Mouse (Mus musculus) limb, embryonic 10.5 days (tissue): ENCODE results near the gene Abcg8. TPM values are rescaled to one million over a fixed set of nuclear protein-coding genes. Genes with fewer than 3 reads are reported as not detected.

Experiments
- DNase-seq: peaks from one replicate; pipeline ENCODE4 v3.0.0-alpha.2; 2017; ENCODE audit warnings: low spot score
- H3K27ac ChIP-seq: fragments of 300-500 bp; sonication (generic); 2 replicates; pipeline ENCODE4 v1.5.1; 2016; ENCODE audit warnings: mild to moderate bottlenecking
- H3K27me3 ChIP-seq: fragments of 300-500 bp; sonication (generic); 2 replicates; pipeline ENCODE4 v1.6.1; 2016; ENCODE audit warnings: low read depth, mild to moderate bottlenecking; ENCODE audit not compliant: poor library complexity, severe bottlenecking
- H3K36me3 ChIP-seq: fragments of 300-500 bp; sonication (generic); 2 replicates; pipeline ENCODE4 v1.6.1; 2016; ENCODE audit warnings: mild to moderate bottlenecking, moderate library complexity
- H3K4me1 ChIP-seq: fragments of 300-500 bp; sonication (generic); 2 replicates; pipeline ENCODE4 v1.6.1; 2016
- H3K4me3 ChIP-seq: fragments of 300-500 bp; sonication (generic); 2 replicates; pipeline ENCODE4 v1.5.1; 2016; ENCODE audit warnings: mild to moderate bottlenecking, moderate library complexity
- H3K9me3 ChIP-seq: fragments of 300-500 bp; sonication (generic); replicated peaks from 2 replicates; pipeline ENCODE4 v1.6.1; 2016; ENCODE audit warnings: mild to moderate bottlenecking
- WGBS: fragments of 180-500 bp; shearing (Covaris S2); methylation state at CpG from one replicate; pipeline ENCODE4 v1.1.7; 2016; 5-methylcytosine and 5-hydroxymethylcytosine counted together
- polyA plus RNA-seq: library from polyadenylated mRNA; unstranded; fragments of >200 nt; fragmentation: Nextera tagmentation; extraction: Ambion mirVana; gene quantifications from 2 replicates; pipeline ENCODE4 v1.2.1, GENCODE M21; 2016

Gene Abcg8
- polyA plus RNA-seq, 1 experiment from 2014 or later: 0.11 TPM

DNA sequence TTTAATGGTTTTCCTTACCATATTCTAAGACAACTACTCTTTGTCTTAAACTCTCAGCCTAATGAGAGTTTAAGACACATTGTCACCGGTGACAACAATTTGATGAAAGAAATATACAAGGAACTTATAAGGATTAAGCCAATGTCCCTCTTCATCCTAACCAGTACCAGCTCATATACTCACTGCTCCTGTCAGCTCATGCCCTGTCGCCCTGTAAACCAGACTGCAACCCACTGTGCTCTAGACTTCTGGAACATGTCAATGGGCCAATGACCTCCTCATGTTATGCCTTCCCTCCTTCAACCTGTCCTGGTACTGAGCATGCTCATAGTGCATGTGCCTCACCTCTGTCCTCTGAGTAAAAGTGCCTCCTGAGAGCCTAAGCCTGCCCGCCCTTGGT, 8.3 kb upstream of the Abcg8 start:
- no peaks in the 10 kb centered on the region for H3K36me3 ChIP-seq
- no peaks in the 10 kb centered on the region for H3K9me3 ChIP-seq
- no peak overlapping the region for H3K4me3 ChIP-seq
- no peaks in the 10 kb centered on the region for H3K27me3 ChIP-seq
- no peak for DNase-seq
- no peak overlapping the region for H3K27ac ChIP-seq
- WGBS: 85% methylated on average over 3 of the region's 3 CpGs
- peaks cover 21% of the 10 kb centered on the region for H3K4me1 ChIP-seq

DNA sequence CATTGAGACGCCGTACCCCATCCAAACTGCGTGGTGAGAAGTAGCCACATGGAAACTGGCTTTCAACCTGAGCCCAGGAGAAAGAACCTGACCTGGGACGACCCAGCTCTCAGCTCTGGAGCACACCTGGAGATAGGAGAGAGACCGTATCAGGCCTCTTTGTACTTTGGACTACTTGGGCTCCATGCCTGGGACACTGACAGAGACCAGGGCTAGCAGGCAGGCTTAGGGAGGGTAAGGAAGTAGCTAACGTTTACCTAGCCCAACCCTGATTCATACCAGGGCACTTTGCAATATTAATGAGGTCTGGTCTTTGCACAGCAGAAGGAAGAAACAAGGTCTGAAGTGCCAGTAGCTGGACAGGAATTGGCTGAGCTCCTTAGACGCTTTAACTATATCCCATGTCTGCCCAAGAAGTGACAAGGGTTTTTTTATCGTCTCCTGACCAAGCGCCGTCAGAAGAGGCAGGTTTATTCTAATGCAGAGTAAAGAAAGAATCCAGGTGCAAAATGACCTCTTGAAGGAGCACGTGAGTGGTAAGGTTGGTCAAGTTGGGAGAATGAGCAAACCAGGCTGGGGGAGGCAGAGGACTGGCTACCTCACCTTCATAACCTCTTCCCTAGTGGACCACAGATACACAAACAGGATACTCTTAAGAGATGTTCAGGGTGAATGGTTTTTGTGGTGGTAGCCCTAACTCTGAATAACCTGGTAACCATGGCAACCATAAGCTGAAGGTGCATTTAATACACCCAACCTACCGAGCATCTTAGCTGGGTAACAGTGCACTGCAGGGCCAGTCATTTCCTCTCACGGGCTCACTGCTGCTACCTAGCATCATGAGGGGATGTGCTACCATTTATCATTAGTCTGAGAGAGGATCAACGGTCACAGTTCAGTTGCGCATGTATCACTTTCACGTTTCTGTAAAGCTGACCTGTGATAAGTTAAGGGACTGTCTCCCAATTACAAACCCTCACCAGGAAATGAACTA, 3.4 kb upstream of the Abcg8 start:
- H3K27me3 ChIP-seq: peaks cover 11% of the 10 kb centered on the region; the same call in 1 of the 2 replicates
- no peaks in the 10 kb centered on the region for H3K36me3 ChIP-seq
- no peak for DNase-seq
- H3K4me1 ChIP-seq: peaks cover 14% of the 10 kb centered on the region
- H3K27ac ChIP-seq: no peak overlapping the region
- no peaks in the 10 kb centered on the region for H3K9me3 ChIP-seq
- H3K4me3 ChIP-seq: no peak overlapping the region
- WGBS: 81% methylated on average over 16 of the region's 16 CpGs

DNA sequence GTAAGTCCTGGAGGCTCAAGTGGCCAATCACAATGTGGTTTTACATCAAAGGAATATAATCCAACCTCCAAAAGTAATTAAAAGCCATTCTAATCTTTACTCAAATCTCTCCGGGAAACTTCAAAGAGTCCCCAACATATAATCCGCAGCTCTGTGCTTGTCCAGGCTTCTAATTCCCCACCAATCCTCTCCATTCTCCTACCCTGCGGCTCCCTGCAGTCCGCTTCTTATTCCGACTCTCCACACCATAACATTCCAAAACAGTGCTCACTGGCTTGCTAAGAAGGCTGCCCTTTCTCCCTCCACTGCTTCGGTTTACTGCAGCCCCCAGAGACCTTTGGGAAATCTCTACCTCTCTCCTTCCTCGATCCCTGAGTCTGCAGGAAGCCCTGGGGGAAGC, 2.1 kb upstream of the Abcg8 start:
- Histone ChIP-seq H3K27me3 (peaks cover 11% of the 10 kb centered on the region; the same call in 1 of the 2 replicates), H3K4me1 (peaks cover 10% of the 10 kb centered on the region), H3K9me3 (no peaks in the 10 kb centered on the region), H3K36me3 (no peaks in the 10 kb centered on the region), H3K27ac (no peak overlapping the region), H3K4me3 (no peak overlapping the region)
- 39% methylated on average over 7 of the region's 7 CpGs for WGBS
- no peak for DNase-seq

DNA sequence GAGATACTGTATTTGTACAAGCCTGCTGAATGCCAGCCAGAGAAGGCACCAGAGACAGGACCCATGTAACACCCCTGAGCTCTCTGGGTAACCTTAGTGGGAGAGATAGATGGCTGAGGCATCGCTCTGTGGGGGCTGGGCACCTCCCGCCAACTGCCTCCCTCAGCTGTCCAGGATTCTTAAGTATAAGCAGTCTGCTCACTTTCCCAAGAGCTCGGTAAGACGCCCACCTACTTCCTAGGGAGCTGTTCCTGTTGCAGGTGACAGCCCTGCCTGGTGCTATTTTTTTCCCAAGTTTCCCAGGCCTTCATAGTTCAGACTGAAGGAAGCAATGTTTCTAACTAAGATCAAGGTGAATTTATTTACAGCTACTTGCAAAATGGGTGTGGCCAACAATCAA, 898 bp upstream of the Abcg8 start:
- H3K4me3 ChIP-seq: no peak overlapping the region
- H3K4me1 ChIP-seq: peaks cover 10% of the 10 kb centered on the region
- H3K36me3 ChIP-seq: no peaks in the 10 kb centered on the region
- DNase-seq: no peak
- no peak overlapping the region for H3K27ac ChIP-seq
- 63% methylated on average over 4 of the region's 4 CpGs for WGBS
- H3K27me3 ChIP-seq: peaks cover 11% of the 10 kb centered on the region; the same call in 1 of the 2 replicates
- no peaks in the 10 kb centered on the region for H3K9me3 ChIP-seq

DNA sequence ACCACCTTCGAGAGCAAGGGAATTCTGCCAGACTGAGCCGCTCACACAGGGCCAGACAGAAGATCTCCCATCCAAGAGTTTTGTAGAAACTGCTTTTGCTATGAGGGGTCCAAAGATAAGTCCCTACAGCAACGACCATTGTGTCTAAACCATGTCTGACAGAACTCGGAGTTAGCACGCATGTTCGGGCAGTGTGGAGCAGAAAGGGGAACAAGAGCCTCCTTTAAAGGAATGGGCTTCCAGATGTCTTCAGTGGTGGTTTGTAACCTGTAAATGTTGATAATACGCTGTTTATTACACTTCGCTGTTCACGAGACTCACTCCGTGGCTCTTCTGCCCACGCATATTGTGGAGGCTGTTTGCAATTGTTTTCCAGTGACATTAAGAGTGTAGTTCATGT, 1.5 kb downstream of the Abcg8 start:
- no peak overlapping the region for H3K27ac ChIP-seq
- H3K36me3 ChIP-seq: no peaks in the 10 kb centered on the region
- H3K4me3 ChIP-seq: no peak overlapping the region
- DNase-seq: no peak
- H3K9me3 ChIP-seq: no peaks in the 10 kb centered on the region
- H3K27me3 ChIP-seq: peaks cover 11% of the 10 kb centered on the region; the same call in 1 of the 2 replicates
- H3K4me1 ChIP-seq: peaks cover 11% of the 10 kb centered on the region
- WGBS: 94% methylated on average over 11 of the region's 11 CpGs

DNA sequence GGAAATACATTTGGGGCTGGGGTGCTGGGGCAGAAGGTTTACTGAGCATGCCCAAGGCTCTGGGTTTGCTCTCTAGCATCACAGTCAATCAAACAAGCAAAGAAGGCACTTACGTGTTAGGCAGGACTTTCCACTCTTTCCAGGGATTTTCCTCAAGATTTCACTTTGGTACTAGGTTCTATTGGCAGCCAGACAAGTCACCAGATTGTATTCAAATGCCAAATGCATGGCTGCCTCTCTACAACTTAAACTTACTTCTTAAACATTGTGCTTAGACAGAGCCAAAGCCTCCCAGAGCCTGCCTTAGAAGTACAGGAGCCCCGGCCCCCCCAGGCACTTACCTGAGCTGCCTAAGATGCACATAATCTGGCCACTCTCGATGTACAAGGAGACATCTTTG, 5.6 kb downstream of the Abcg8 start:
- H3K4me1 ChIP-seq: peaks cover 26% of the 10 kb centered on the region
- H3K36me3 ChIP-seq: no peaks in the 10 kb centered on the region
- H3K9me3 ChIP-seq: no peaks in the 10 kb centered on the region
- WGBS: 85% methylated on average over 3 of the region's 3 CpGs
- no peak overlapping the region for H3K27ac ChIP-seq
- no peak for DNase-seq
- H3K27me3 ChIP-seq: no peaks in the 10 kb centered on the region
- H3K4me3 ChIP-seq: no peak overlapping the region

DNA sequence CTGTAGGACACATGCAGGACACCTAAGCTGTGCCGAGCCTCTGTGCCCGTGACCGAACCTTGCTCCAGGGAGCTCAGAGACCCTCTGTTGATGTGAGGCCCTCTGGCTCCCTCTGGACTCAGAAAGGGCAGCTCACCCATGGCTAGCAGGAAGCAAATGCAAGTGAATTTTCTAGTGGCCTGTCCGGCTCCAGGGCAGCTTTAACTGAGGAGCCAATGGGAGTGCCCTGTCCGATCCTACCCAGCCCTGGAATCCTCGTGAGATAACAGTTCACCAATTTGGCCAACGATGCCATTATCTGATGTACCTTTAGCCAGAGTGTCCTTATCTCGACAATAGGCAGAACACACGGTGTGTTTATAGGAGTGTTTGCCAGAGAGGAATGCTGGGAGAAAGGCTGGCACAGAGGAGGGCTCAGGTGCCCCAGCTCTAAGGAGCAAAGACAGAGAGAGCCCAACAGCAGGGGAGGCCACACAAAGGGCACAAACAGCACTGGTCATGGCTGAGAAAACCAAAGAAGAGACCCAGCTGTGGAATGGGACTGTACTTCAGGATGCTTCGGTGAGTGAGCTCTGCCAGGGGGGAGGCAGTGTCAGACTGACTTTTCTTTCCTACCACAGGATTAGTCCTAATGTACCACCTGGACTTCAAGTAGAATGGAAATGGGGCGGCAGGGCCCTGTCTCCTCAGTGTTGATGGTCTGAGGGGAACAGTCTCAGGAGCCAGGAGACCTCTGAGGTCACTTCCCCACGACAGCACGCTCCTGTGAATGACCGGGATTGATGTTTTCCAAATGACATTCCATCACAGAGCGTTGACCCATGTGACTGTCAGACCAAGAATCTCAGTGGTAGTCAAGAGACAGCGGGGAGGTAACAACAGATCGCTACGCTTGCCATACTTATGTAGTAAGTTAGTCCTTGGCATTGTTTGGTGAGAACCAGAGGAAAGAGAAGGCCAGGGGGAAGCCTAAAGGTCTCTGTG, 6.9 kb downstream of the Abcg8 start, which contains the start of gene Abcg5:
Gene Abcg5, minus strand, starts transcription at position 278 of the 984 bp plus-strand sequence.
- no peaks in the 10 kb centered on the region for H3K27me3 ChIP-seq
- H3K4me1 ChIP-seq: peaks cover 26% of the 10 kb centered on the region
- H3K27ac ChIP-seq: 0 out of 2 replicates have a peak within 1 kb of the TSS, but pooled peaks have one; percentile 62
- no peaks in the 10 kb centered on the region for H3K36me3 ChIP-seq
- H3K9me3 ChIP-seq: no peaks in the 10 kb centered on the region
- no peak for DNase-seq
- H3K4me3 ChIP-seq: no peak within 1 kb of the TSS
- 78% methylated on average over 18 of the region's 18 CpGs for WGBS

DNA sequence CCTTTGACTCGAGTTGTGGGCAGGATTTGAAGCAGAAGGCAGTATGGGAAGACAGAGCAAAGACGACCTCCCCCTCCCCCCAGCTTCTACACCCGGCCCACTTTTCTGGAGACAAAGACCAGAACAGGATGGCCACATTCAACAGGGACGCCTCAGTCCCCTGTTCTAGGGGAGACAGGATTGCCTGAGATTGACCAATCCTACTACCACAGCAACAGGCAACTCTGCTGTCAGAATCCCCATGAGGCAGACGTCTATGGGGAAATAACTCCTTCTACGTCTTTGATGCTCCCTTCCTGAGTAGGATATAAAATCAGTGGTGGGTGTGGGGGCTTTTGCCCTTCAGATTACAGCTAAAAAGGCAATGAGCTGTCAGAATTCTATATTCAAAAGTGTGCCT, 8.2 kb downstream of the Abcg8 start:
- Histone ChIP-seq H3K4me3 (no peak overlapping the region), H3K27ac (peak overlapping the region; percentile 62; the same call in 1 of the 2 replicates), H3K9me3 (no peaks in the 10 kb centered on the region), H3K36me3 (no peaks in the 10 kb centered on the region), H3K4me1 (peaks cover 26% of the 10 kb centered on the region), H3K27me3 (no peaks in the 10 kb centered on the region)
- DNase-seq: no peak
- WGBS: 33% methylated on average over 6 of the region's 6 CpGs

DNA sequence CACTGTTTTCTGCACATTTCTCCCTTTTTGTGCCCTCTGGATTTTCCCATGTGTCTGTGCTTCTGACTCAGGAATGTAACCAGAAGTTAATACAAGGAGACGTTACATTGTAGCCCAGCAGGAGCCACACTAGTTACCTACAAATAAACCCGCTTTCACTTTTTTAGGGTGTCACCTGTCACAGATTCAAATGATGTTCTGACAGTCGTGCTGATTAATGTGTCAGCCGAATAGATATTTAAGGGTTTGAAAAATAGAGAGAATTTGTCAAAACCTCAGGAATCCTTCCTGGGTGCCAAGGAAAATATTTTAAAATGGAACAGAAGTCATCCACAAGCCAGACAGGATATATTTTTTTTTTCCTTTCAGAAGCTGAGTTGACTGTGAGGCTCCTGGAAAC, 9.2 kb downstream of the Abcg8 start:
- 0 out of 2 replicates have a peak overlapping the region, but pooled peaks have one; percentile 62 for H3K27ac ChIP-seq

DNA sequence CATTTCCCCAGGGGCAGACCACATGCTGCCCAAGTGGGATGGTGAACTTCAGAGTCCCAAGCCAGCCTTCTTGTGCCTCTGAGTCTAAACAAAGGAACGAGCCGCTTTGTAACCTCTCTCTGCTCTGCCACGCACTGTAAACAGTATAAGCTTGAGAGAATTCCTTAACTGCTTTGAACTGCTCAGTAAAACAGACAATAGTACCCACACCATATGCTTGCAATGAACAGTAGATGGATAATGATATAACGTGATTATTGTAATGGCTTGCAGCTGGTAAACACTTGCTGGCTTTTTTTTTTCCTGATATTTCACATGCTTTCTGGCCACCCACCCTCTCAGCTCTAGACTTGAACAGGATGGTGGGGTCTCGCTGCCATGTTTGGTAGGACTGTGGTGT, 11.9 kb downstream of the Abcg8 start:
- Histone ChIP-seq H3K9me3 (no peaks in the 10 kb centered on the region), H3K4me1 (peaks cover 26% of the 10 kb centered on the region), H3K36me3 (no peaks in the 10 kb centered on the region), H3K27ac (no peak overlapping the region), H3K27me3 (no peaks in the 10 kb centered on the region), H3K4me3 (no peak overlapping the region)
- no peak for DNase-seq
- WGBS: 71% methylated on average over 5 of the region's 5 CpGs

More for the DNA sequence above, 9.2 kb downstream of the Abcg8 start:
- no peaks in the 10 kb centered on the region for H3K9me3 ChIP-seq
- no peaks in the 10 kb centered on the region for H3K27me3 ChIP-seq
- WGBS: 87% methylated on average over 4 of the region's 4 CpGs
- H3K4me3 ChIP-seq: no peak overlapping the region
- H3K4me1 ChIP-seq: peaks cover 26% of the 10 kb centered on the region
- DNase-seq: no peak
- H3K36me3 ChIP-seq: no peaks in the 10 kb centered on the region

DNA sequence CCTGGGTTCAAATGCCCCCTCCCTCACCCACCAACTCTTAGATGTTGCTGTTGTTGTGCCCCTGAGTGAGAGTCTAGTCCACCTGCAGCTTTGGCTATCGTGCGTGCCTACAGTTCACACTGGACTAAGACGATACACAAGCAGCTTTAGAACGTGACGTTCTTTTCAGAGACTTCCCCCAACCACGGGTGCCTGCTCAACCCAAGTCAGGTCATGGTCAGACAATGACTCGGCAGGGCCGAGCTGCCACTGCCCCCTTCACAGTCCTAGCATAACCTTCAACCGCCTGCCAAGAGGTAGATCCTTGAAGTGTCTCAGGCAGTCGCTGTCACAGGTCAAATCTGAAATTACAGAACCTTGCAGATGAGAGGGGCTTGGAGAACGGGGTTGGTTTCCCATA, 12.7 kb downstream of the Abcg8 start:
- peaks cover 18% of the 10 kb centered on the region for H3K4me1 ChIP-seq
- H3K36me3 ChIP-seq: no peaks in the 10 kb centered on the region
- H3K9me3 ChIP-seq: no peaks in the 10 kb centered on the region
- no peak overlapping the region for H3K27ac ChIP-seq
- 93% methylated on average over 11 of the region's 11 CpGs for WGBS
- no peaks in the 10 kb centered on the region for H3K27me3 ChIP-seq
- no peak overlapping the region for H3K4me3 ChIP-seq
- DNase-seq: no peak

DNA sequence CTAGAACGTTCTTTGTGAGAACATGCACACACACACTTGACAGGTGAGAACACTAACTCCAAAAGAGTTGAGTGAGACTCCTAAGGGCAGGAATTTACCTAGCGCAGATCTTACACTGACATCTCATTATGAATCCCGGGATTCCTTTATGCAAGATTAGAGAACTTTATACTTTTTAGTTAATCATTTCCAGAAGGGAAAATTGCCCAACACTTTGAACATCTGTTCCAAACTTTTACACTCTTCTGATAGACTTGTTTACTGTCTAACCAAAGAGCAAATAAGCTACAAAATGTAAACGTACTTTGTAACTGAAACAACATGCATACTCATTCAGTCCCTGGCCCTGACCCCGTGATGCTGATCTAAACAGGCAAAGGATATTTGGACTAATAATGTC, 13.2 kb downstream of the Abcg8 start:
- no peaks in the 10 kb centered on the region for H3K27me3 ChIP-seq
- H3K9me3 ChIP-seq: no peaks in the 10 kb centered on the region
- no peaks in the 10 kb centered on the region for H3K36me3 ChIP-seq
- H3K4me3 ChIP-seq: no peak overlapping the region
- 84% methylated on average over 5 of the region's 5 CpGs for WGBS
- peaks cover 13% of the 10 kb centered on the region for H3K4me1 ChIP-seq
- H3K27ac ChIP-seq: no peak overlapping the region
- no peak for DNase-seq
